Mouse (Mus musculus): ENCODE data around the gene Dclk3. TPM values are rescaled to one million over a fixed set of nuclear protein-coding genes. Genes with fewer than 3 reads are reported as not detected.

Gene Dclk3
- polyA plus RNA-seq, 1 experiment = 0.27 TPM

DNA sequence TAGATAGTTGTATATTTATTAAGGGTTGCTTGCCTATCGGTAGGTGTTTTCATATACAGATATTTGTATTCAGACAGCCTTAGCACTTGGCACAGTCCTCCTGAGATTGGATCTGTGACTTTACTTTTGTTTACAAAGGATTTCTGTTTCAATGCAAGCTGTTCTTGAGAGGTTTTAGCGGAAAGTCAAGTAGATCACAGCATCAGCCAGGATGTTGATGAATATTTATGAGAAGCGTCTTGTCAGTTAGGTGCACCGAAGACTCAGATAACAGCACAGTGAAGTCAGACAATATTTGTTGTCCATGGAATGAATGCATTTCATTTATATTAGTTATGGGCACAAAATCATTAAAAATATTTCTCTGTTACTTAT, 19.0 kb downstream of the Dclk3 start:
- TF ChIP-seq POLR2A (IDR thresholded peaks at IDR 0.05; ENCODE audit: insufficient read depth, low read length) (no peak), CTCF (IDR thresholded peaks at IDR 0.05; ENCODE audit: low read depth, low read length) (no peak), EP300 (IDR thresholded peaks at IDR 0.05; ENCODE audit: insufficient read depth, low read depth, low read length) (no peak)
- Histone ChIP-seq H3K36me3 (ENCODE audit: control insufficient read depth, insufficient read depth, low read length, poor library complexity, severe bottlenecking) (no peaks in the 10 kb centered on the region), H3K4me1 (ENCODE audit: control insufficient read depth, insufficient read depth, low read length) (no peaks in the 10 kb centered on the region)

DNA sequence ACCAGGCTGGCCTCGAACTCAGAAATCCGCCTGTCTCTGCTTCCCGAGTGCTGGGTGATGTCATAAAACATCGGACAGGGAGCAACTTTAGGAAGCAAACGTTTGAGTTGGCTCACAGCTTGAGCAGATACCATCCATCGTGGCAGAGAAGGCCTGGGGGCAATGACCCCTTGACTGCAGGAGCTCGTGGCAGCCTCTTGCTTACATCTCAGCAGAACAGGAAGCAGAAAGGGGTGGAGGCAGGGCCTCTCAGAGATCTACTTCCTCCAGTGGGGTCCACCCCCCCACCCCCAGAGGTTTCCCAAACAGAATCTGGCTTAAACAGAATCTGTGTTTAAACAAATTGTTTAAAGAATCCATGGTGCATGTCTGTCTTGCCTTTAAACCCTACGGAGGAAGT, 20.6 kb downstream of the Dclk3 start:
- H3K4me1 ChIP-seq (ENCODE audit: control insufficient read depth, insufficient read depth, low read length) = no peaks in the 10 kb centered on the region
- no peaks in the 10 kb centered on the region for H3K36me3 ChIP-seq (ENCODE audit: control insufficient read depth, insufficient read depth, low read length, poor library complexity, severe bottlenecking)
- H3K27me3 ChIP-seq (ENCODE audit: control insufficient read depth, insufficient read depth, low read length, poor library complexity, severe bottlenecking) = no peaks in the 10 kb centered on the region
- no peak overlapping the region for H3K27ac ChIP-seq (ENCODE audit: insufficient read depth, low read length)
- H3K4me3 ChIP-seq (ENCODE audit: low read depth, low read length) = no peak overlapping the region
- no peak overlapping the region for H3K9ac ChIP-seq (ENCODE audit: low read depth, poor library complexity, severe bottlenecking)
- TF ChIP-seq CTCF (IDR thresholded peaks at IDR 0.05; ENCODE audit: low read depth, low read length) (no peak), POLR2A (IDR thresholded peaks at IDR 0.05; ENCODE audit: insufficient read depth, low read length) (no peak), EP300 (IDR thresholded peaks at IDR 0.05; ENCODE audit: insufficient read depth, low read depth, low read length) (no peak)
- no peaks in the 10 kb centered on the region for H3K9me3 ChIP-seq (replicated peaks; ENCODE audit: control insufficient read depth, insufficient read depth, low read length, poor library complexity, severe bottlenecking)

More for the DNA sequence above, 19.0 kb downstream of the Dclk3 start:
- no peak overlapping the region for H3K9ac ChIP-seq (ENCODE audit: low read depth, poor library complexity, severe bottlenecking)
- H3K4me3 ChIP-seq (ENCODE audit: low read depth, low read length) = no peak overlapping the region
- H3K27ac ChIP-seq (ENCODE audit: insufficient read depth, low read length) = no peak overlapping the region
- H3K9me3 ChIP-seq (replicated peaks; ENCODE audit: control insufficient read depth, insufficient read depth, low read length, poor library complexity, severe bottlenecking) = no peaks in the 10 kb centered on the region
- no peaks in the 10 kb centered on the region for H3K27me3 ChIP-seq (ENCODE audit: control insufficient read depth, insufficient read depth, low read length, poor library complexity, severe bottlenecking)

DNA sequence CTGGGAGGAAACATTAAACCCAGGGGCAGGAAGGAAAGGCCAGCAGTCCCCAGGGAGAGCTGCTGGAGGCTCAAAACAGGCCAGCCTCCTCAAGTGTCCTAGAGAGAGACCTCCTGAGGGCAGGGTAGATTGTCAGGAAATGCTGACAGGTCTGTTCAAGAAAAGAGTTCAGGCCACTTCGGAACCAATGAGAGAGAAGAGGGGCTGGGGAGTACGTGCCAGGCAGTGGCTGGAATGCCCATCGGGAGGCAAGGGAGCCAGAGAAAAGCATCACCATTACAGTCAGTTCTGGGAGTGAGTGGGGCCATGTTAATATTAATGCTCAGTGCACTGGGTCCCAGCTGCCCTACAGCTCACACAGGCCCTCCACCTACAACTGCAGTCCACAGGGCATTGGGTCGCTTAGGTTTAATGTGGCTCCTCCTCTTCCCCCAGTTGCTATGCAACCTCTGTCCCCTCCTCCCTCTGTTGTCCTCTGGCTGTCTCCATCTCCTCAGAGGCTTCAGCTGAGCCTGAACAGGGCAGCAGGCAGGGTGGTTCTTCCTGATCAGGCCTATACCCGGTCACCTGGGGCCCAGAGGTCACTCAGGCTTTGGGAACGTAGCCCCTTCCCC, 21.4 kb downstream of the Dclk3 start:
- H3K9me3 ChIP-seq (replicated peaks; ENCODE audit: control insufficient read depth, insufficient read depth, low read length, poor library complexity, severe bottlenecking) = no peaks in the 10 kb centered on the region
- no peak overlapping the region for H3K4me3 ChIP-seq (ENCODE audit: low read depth, low read length)
- no peaks in the 10 kb centered on the region for H3K27me3 ChIP-seq (ENCODE audit: control insufficient read depth, insufficient read depth, low read length, poor library complexity, severe bottlenecking)
- no peaks in the 10 kb centered on the region for H3K4me1 ChIP-seq (ENCODE audit: control insufficient read depth, insufficient read depth, low read length)
- H3K36me3 ChIP-seq (ENCODE audit: control insufficient read depth, insufficient read depth, low read length, poor library complexity, severe bottlenecking) = no peaks in the 10 kb centered on the region
- H3K27ac ChIP-seq (ENCODE audit: insufficient read depth, low read length) = no peak overlapping the region
- H3K9ac ChIP-seq (ENCODE audit: low read depth, poor library complexity, severe bottlenecking) = no peak overlapping the region
- TF ChIP-seq EP300 (IDR thresholded peaks at IDR 0.05; ENCODE audit: insufficient read depth, low read depth, low read length) (no peak), CTCF (IDR thresholded peaks at IDR 0.05; ENCODE audit: low read depth, low read length) (no peak), POLR2A (IDR thresholded peaks at IDR 0.05; ENCODE audit: insufficient read depth, low read length) (no peak)

DNA sequence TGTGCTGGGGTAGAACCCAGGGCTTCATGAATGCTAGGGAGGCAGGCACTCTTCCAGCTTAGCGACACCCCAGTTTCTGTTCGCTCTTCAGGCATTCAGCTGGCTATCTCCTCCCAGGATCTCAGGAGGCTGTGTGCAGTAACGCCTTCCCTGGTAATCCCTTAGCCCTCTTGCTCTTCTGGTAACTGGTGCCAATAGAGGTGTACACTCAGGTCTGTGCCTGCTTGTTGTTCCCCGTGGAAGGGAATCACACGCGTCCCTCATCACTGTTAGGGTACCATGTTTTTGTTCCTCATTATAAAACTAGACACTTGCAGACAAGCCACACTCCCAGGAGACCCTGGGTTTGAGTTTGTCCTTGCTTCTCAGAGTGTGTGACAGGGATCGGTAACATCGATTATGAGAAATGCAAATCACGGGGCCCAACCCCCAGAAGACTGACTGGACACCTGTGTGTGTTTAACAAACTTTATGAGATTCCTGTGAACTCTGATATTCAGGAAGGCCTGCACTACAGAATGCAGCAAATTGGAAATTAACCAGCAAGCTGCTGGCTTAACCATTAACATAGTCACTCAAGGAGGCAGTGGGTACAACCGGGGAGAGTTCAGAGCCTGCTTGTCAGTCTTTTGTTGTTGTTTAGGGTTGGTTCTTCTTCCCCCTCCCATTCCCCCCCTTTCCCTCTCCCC, 22.7 kb downstream of the Dclk3 start:
- H3K27me3 ChIP-seq (ENCODE audit: control insufficient read depth, insufficient read depth, low read length, poor library complexity, severe bottlenecking) = no peaks in the 10 kb centered on the region
- no peaks in the 10 kb centered on the region for H3K4me1 ChIP-seq (ENCODE audit: control insufficient read depth, insufficient read depth, low read length)
- H3K27ac ChIP-seq (ENCODE audit: insufficient read depth, low read length) = no peak overlapping the region
- H3K36me3 ChIP-seq (ENCODE audit: control insufficient read depth, insufficient read depth, low read length, poor library complexity, severe bottlenecking) = no peaks in the 10 kb centered on the region
- no peak overlapping the region for H3K4me3 ChIP-seq (ENCODE audit: low read depth, low read length)
- no peak overlapping the region for H3K9ac ChIP-seq (ENCODE audit: low read depth, poor library complexity, severe bottlenecking)
- TF ChIP-seq CTCF (IDR thresholded peaks at IDR 0.05; ENCODE audit: low read depth, low read length) = no peak
- no peak for TF ChIP-seq POLR2A (IDR thresholded peaks at IDR 0.05; ENCODE audit: insufficient read depth, low read length)
- no peak for TF ChIP-seq EP300 (IDR thresholded peaks at IDR 0.05; ENCODE audit: insufficient read depth, low read depth, low read length)
- no peaks in the 10 kb centered on the region for H3K9me3 ChIP-seq (replicated peaks; ENCODE audit: control insufficient read depth, insufficient read depth, low read length, poor library complexity, severe bottlenecking)

DNA sequence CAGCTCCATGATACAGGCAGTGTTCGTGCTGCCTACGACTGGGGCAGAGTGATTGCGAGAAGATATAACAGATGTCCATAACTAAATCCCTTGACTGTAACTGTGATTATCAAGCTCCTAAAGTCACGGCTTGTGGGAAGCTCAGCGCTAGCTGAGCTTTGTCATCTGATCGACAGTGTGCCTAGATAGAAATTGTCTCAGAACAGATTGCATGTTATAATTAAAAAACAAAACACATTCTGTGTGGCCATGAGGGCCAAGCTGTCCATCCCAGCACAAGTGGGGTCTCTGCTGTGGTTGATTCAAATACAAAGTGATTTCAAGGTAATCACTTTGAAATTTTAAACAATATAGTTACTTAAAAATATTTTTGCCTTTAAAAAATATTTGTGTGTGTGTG, 26.8 kb downstream of the Dclk3 start:
- Histone ChIP-seq H3K27ac (ENCODE audit: insufficient read depth, low read length) (no peak overlapping the region), H3K4me3 (ENCODE audit: low read depth, low read length) (no peak overlapping the region), H3K36me3 (ENCODE audit: control insufficient read depth, insufficient read depth, low read length, poor library complexity, severe bottlenecking) (no peaks in the 10 kb centered on the region), H3K9ac (ENCODE audit: low read depth, poor library complexity, severe bottlenecking) (no peak overlapping the region), H3K27me3 (ENCODE audit: control insufficient read depth, insufficient read depth, low read length, poor library complexity, severe bottlenecking) (no peaks in the 10 kb centered on the region), H3K9me3 (replicated peaks; ENCODE audit: control insufficient read depth, insufficient read depth, low read length, poor library complexity, severe bottlenecking) (no peaks in the 10 kb centered on the region), H3K4me1 (ENCODE audit: control insufficient read depth, insufficient read depth, low read length) (no peaks in the 10 kb centered on the region)
- TF ChIP-seq CTCF (IDR thresholded peaks at IDR 0.05; ENCODE audit: low read depth, low read length) = no peak

DNA sequence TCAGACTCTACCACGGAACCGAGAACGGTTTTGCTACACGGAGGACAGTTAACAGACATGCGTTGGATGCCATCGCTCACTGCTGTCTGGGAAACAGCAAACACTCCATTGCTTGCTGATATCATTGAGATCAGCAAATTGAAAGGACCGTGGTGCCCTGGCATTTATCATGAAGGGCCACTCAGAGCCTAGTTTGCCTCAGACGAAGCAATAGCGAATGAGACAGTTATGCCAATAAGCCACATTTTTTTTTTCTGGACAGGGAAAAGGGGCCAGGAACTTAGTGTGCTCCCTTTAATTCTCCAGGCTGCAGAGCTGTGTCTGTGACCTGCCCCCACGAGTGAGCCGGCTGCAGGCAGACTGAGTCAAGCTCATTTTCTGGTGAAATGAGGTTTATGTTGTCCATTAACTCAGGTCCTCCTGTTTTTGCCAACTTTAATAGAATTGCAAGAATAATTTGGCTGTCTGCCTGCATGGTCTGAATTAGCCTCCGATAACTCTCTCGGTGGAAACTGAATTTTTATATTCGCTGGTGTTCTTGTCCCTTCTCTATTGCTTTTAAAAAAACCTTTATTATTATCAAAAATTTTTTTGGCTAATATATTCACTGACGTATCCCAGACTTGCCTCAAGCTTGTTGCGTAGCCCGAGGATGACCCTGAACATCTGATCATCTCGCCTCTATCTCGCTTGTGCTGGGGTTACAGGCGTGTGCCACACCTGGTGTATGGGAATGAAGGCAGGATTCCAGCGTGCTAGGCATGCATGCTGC, 35.0 kb downstream of the Dclk3 start:
- no peak overlapping the region for H3K9ac ChIP-seq (ENCODE audit: low read depth, poor library complexity, severe bottlenecking)
- TF ChIP-seq CTCF (IDR thresholded peaks at IDR 0.05; ENCODE audit: low read depth, low read length) = no peak
- no peaks in the 10 kb centered on the region for H3K27me3 ChIP-seq (ENCODE audit: control insufficient read depth, insufficient read depth, low read length, poor library complexity, severe bottlenecking)
- H3K27ac ChIP-seq (ENCODE audit: insufficient read depth, low read length) = no peak overlapping the region
- no peaks in the 10 kb centered on the region for H3K9me3 ChIP-seq (replicated peaks; ENCODE audit: control insufficient read depth, insufficient read depth, low read length, poor library complexity, severe bottlenecking)
- no peaks in the 10 kb centered on the region for H3K36me3 ChIP-seq (ENCODE audit: control insufficient read depth, insufficient read depth, low read length, poor library complexity, severe bottlenecking)
- H3K4me1 ChIP-seq (ENCODE audit: control insufficient read depth, insufficient read depth, low read length) = no peaks in the 10 kb centered on the region
- H3K4me3 ChIP-seq (ENCODE audit: low read depth, low read length) = no peak overlapping the region

All from ES-Bruce4 (cell line).